Mouse (Mus musculus) adrenal gland, adult (tissue): ENCODE results near the gene Pard3b.
"Not testable (repeated sequence)": the region's sequence is repeated elsewhere in the genome, so short reads cannot be mapped to it uniquely, and the experiment has no call there.

Source experiments
- DNase-seq, 2 experiments: peaks; one replicate each; pipeline ENCODE4 v3.0.0; 2022 to 2023; ENCODE audit warnings: low spot score in 1 of 2; ENCODE audit not compliant: inconsistent age in 2 of 2

Gene Pard3b

DNA sequence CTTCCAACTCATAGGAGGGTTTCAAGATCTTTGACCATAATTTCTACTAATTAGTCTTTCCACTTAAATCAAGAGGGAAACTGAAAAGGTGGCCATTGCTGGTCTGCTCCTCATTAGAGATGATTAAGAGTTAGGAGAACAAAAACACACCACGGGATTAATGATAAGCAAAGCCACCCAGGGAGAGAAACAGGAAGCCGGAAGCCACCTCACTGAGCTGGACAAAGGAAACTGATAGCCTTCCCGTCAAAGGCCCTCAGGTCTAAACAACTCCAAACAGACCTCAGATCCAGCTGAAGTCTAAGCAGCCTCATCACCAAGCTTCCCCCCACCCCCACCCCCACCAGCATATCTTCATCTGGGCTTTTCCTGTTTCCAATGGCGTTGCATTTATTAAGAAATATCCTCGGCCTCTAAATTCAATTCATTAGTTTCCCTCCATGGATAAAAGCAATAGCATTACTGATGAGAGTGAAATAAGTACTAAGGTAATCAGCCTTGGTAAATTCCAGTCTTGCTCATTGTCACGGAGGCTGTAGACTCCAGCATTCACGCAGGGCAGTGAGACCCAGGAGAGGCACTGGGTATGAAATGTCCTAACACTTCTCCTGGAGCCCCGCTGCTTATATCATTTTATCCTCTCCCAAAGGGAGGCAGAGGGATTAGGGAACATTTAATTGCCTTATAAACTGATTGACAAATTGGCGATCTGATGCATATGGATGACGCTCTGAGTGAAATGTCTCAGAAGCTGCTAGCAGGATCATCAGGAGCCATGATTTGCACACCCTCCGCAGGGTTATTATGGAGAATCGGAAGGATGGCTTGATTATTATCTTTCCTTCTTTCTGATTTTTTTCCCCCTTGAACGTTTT lies 925.9 kb downstream of the Pard3b start:
- DNase-seq, result no peak

DNA sequence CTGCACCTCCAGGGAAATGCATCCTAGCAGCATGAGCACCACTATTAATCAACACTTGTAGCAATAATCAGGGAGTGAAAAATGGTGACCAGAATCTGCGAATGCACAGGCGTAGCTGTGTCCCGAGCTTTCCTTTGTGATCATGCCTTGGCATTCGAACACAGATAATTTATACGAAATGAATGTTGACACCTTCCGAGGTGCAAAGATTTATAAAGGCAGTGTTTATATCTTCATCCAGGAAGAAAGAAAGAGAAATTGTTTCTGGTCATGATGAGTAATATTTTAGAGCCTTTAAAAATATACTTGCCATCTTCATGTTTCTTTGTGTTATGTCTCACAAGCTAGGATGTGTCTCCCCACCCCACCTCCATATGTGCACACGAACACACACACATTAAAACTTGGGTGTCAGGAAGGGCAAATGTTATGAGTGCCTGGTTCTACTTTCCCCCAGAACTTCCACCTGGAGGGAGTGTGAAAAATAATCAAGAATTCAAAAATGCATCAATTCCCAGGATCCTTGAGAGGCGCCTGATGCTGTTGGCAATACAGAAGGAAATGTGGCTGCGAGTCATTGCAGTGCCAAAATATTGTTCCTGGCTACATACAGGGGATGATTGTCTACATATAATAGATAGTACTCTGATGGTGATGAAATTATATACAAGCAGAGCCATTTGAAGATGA lies 926.6 kb downstream of the Pard3b start:
- DNase-seq, result no peak

DNA sequence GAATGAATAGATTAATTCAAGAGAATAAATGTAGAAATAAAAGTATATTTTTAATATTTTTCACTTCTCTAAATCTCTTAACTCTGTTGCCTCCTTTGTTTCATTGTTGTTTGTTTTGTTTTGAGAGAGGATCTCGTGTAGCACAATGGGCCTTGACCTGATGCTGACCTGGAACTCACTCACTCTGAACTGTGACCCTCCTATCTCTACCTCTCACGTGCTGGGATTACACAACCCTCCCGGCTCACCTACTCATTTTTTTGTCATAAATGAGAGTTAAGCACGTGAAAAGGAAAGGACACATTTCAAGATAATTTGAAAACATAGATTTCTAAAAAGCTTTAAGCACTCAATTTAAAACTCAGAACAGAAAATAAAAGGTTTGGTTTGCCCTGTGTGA lies 928.0 kb downstream of the Pard3b start:
- no peak for DNase-seq

DNA sequence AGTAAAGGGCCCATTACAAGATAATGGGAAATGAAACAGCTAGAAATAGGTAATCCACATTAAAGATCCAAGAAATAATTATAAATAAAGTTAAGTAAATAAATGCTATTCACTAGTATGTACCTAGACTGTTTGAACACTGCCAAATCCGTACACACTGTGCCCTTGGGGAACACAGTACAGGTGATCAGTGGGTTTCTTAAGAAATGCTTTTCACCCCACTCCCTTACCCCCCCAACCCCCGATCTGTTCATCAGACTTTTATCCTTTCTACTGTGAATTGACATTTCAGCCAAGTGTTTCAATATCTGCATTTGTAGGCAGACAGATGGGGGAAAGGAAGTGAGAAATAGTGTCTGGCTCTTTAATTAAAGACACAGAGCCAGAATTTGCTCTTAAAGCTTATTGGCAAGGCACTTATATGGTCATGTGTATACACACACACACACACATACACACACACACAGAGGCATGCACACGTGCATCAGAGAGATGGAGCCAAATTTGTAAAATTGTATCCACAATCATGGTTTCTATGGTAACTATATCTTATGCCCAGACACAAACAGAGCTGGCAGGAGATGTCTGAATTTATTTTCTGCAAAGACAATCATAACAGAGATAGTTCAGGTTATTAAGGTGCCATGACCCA lies 938.4 kb downstream of the Pard3b start:
- no peak for DNase-seq

DNA sequence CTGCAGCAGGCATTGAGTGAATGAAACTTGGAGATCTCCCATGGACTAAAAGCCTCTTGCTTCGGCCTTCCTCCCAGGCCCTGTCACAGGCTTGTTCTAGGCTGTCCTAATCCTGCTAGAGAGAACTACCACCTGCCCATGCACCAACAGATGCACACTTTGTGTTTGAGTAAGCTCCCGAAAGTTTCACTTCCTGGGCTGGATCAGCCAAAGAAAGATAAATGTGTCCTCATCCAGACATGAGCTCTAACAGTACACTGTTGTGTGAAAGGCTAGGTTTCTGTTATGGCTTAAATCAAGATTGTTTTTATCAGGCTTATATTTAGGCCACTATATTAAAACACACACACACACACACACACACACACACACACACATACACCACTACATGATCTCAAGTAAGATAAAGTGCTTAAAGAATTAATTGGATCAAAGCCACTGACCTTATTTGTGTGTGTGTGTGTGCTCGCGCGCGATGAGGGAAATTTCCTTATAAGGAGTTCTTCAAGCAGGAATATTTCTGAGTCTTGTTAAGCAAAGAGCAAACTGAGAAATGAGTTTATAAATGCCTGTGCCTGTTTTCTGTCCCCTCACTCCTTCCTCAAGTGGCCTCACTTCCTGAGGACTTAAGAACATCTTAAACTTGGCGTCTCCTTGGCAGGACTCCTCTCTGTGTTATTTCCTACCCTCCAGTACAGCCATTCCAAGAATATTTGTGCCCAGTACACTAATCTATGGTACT lies 940.6 kb downstream of the Pard3b start:
- no peak for DNase-seq

DNA sequence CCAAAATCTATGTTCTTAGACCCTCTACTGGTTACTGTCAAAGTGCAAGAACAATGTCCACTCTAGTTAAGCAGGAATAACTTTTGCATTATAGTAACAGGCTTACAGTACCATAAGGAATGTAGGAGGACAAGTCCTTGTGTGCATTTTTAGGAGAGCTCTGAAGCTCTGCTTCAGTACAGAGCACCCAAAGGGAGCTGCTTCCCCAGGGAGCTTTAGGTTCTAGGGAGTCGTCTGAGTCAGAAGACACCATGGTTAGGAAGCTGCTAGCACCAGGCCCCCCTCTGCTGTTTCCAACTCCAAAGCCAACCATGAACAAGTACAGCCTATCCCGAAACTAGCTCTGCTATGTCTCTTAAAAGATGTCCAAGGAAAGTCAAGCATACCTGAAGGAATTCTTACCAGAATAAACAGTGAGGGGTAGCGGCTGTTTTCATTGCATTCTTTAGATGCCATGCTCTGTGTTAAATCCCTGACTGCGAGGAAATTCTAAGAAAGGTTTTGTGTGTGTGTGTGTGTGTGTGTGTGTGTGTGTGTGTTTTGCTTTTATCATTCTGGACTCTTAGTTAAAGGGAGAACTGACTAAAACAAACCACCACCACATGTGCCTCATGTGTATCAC lies 941.8 kb downstream of the Pard3b start:
- no peak for DNase-seq

DNA sequence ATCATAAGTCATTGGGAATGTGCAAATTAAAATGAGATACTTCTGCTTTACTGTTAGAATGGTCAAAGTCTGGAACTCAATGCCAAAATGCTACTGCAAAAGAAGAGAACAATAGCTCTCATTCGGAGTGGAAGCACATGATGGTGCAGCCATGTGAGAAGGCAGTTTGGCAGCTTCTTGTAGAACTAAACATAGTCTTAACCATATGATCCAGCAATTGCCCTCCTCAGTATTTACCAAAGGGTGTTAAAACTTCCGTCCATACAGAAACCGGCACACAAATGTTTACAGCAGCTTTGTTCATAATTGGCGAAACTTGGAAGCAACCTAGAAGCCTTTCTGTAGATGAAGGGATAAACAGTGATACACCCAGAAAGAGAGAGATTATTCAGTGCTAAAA lies 943.9 kb downstream of the Pard3b start:
- no peak for DNase-seq

DNA sequence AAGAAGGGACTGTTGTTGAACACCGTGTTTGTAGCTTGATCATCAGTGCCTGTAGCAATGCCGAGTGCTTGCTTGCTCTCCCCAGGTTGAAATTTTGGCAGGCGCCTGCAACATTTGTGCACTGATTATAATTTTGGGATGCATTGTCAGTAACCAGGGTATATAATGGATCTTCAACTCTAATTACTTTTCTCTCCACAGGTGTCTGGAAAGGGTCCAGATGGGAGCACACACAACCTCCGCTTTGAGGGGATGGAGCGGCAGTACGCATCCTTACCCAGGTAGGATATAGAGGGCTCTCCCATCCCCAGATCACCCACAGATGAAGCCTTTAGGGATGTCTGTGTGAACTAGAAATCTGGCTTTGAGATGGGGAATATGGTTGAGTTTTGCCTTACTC lies 948.9 kb downstream of the Pard3b start:
- DNase-seq, result no peak

DNA sequence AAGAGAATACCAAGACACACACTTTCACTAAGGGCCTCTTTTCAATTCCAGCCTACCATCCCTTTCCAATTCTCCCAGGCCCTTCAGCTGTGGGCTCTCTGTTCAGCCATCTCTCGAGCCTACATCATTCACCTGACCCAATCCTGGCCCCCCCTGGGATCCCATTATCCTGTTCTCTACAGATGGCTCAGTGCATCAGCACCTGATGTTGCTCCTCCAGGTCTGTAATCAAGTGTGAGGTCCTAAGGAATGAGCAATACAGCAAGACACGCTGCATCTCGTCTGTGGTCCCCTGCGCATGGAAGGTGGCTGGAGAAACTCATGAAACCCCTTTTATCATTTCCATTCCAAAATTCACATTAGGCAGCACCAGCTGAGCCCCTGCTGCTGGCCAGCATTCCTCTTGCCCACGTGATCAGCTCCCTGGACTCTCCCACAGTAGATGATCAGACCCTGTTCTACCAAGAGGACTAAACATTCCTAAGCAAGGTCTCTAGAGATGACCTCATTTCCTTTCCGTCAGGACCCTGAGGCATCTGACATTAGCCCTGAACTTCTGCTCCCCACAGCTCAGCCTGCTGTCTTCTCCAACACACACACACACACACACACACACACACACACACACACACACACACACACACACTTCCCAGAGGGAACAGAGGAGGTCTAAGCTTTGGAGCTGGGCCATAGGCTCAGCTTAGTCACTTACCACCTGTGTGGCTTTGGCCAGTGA lies 952.8 kb downstream of the Pard3b start:
- peak; percentile 16 to 47 for DNase-seq

DNA sequence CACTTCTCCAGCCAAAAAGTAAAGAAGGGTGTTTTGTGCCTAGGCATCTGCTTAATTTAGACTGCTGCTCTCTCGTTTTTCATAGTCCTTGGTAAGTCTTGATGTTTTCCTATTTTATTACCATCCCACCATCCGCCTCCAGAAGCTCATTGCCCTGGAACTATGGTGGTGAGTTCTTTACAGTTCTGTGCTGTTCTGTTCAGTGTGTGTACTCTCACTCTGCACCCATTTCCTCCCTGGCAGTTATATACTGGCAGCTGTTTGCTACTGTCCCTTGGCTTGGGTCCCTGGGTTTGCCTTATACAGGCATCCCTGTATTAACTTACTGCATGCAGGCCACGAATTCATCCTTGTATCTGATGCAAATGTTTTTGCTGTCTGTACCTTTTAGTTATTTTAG lies 956.8 kb downstream of the Pard3b start:
- DNase-seq, result no peak

DNA sequence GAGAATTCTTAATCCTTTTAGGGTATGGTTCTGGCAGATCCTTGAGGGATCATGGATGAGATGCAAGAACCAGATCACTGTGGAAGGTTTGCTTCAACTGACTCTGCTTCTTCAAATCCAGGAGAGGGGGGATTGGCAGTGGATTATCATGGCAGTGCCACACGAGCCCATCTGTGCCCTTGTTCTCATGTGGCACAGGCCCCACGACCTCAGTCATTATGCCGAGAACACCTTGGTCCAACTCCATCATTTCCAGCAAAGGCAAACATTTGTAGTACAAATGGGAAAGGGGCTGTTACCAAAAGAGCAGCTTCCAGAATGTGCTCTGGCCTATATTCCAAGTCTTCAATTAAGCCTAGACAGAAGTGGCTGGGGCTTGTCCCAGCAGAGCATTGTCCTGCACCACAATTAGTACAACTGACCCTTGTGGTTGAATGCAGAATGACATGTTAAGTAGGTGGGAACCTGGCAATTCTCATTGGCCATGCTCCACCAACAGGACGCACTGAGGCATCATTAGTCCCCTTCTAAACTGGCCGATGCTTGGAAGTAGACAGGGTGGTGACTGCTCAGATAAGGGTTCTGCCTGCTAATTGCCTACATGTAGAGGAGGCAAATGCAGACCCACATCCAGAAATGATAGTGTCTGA lies 959.3 kb downstream of the Pard3b start:
- no peak for DNase-seq

DNA sequence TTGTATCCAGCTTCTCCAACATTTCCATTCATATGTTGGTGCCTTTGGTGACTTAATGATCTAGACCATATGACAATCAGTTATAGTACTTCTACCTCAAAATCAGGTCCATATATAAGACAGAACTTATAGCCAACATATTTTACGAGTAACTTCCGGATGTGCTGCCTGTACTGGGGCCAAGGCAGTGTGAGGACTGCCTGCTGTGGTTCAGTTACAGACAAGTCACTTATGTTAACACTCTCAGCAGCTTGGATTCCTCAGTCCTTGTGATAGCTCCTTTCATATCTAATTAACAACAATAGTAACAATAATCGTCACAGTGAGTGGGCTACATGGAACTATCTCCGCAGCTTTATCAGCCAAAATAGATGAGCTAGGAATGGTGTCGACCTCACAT lies 959.9 kb downstream of the Pard3b start:
- no peak for DNase-seq

DNA sequence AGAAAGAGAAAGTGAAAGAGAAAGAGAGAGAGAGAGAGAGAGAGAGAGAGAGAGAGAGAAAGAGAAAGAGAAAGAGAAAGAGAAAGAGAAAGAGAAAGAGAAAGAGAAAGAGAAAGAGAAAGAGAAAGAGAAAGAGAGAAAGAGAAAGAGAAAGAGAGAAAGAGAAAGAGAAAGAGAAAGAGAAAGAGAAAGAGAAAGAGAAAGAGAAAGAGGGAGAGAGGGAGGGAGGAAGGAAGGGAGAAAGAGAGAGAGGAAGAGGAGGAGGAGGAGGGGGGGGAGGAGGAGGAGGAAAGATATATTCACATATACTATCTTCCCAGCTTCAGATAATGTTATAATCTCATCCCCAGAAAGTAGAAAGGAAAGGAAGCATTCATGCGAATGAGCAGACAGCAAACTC lies 966.0 kb downstream of the Pard3b start:
- DNase-seq, result not testable (repeated sequence)

DNA sequence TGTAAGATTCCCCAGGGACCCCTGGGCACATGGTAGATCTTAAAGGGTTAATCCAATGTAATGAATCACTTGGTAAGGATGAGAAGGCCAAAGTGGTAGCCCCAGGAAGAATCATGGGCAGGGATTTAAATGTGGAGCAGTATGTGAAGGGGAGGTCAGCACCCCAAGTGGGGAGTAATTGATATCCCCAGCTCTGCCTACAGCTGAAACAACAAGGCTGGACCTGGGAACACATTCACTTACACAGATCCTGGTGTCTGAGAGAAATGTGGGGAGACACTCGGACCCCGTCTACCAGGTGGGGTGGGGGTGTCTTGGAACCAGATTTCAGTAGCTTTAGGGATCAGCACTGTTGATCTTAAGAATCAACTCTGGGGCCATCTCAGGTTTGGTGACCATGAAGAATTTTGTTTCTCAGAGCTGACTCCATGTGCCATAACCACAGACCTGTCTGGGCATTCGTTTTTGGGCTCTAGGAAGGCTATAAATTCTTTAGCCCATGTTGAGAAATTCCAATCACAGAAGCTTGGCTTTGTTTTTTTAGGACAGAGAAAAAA lies 979.6 kb downstream of the Pard3b start:
- DNase-seq, result no peak

DNA sequence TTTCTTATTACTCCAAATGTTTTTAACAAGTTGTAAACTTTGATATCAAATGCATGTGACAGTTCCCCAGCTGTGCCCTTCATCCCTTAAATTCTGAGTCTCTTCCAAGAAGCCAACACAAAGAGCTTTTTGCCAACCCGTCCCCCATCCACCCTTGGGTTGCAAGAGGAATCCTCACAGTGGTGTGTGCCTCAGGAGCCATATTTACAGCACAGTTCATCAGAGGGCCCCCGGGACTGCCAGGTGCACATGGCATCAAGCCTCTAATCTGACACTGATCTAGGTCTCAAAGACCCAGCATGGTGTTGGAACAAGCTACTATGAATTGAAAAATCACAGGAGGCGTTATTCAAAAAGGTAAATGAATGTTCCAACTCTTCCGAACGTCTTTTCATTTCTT lies 980.8 kb downstream of the Pard3b start:
- DNase-seq, result no peak

DNA sequence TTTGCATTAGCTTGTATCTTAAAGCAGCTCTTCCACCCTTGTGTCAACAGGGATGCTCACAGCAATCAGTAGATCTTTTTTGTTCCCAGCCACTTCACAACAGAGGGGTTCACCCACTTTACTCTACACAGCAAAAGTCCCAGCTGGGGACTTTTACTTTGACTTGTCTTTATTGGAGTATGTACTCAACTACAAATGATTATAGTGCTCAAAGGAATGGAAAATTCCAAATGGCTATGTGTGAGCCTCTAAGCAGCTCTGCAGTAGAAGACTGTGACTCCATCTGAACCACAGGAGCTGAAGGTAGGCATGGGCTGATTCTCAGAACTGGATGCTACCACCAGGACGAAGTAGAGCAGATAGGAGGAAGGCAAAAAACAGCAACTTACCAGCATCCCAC lies 983.8 kb downstream of the Pard3b start:
- DNase-seq, result no peak

DNA sequence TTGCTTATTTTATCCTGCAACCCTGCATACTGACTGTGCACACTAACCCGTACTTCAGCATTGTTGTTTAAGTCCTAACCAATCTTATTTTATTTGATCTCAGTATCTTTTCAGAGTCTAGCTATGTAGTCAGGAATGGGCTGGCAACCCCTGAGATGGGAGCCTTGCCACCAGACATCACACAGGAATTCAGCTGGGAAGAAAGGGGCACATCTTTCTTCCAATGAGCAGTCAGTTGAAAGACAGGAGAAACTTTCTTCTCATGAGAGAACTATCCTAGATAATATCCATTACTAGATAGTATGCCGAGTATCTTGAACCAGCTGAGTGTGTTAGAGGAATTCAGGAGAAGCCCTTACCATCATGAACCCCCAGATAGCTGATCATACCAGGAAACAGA lies 985.5 kb downstream of the Pard3b start:
- no peak for DNase-seq

DNA sequence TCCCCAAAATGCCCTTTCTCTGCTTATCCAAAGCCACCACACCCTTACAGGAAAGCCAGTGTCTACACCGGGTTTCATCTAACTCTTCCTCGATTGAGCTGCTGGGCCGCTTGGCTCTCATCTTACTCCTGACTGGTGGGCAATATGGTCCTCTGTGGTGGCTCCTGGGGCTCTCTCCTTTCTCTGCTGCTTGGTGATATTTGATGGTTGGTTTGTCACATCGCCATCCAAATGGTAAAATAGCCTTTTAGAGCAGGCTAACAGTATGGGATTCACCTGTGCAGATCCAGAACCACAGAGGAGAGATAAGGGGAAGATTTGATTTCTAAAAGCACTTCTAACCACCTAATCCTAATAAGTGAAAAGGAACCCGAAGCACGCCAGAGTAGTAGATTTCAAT lies 986.2 kb downstream of the Pard3b start:
- no peak for DNase-seq

DNA sequence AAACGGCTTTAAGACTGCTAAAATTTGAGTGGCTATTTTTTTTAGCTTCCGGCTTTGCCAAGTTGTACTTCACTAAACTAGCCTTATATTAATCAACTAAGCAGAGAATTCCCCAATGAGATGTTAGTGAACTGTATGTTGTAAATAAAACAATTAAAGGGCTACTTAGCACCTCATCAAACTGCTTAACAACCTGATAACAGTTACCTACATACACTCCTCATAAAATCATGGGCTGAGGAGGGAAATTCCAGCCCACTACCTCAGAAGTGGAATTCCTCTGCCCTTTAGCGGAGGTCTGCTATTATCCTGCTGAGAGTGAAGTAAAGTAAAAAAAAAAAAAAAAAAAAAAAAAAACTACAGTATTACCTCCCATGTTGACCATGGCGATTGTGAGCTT lies 986.7 kb downstream of the Pard3b start:
- no peak for DNase-seq
